Mouse (Mus musculus): Measurements from ENCODE around the gene Cryab.

- no peak for TF ChIP-seq HCFC1 (IDR thresholded peaks at IDR 0.05; ENCODE audit: low read depth, low read length)
- no peak for TF ChIP-seq GABPA (IDR thresholded peaks at IDR 0.05; ENCODE audit: low read depth, low read length)
- TF ChIP-seq POLR2AphosphoS2 (IDR thresholded peaks at IDR 0.05; ENCODE audit: low read length), result no peak
- no peak for TF ChIP-seq POLR2A (IDR thresholded peaks at IDR 0.05; ENCODE audit: control insufficient read depth in 1 of 2, insufficient read depth in 1 of 2, low read depth in 1 of 2, low read length in 2 of 2, poor library complexity in 1 of 2)
- TF ChIP-seq EP300 (IDR thresholded peaks at IDR 0.05; ENCODE audit: low read depth in 1 of 2, low read length in 2 of 2), result no peak
- TF ChIP-seq MAFK (IDR thresholded peaks at IDR 0.05; ENCODE audit: borderline replicate concordance, low read depth, low read length), result no peak
- no peak for TF ChIP-seq CTCF (IDR thresholded peaks at IDR 0.05 in 2 of 3, conservative IDR thresholded peaks at IDR 0.05 in 1 of 3; ENCODE audit: control insufficient read depth in 1 of 3, insufficient read depth in 1 of 3, low read depth in 2 of 3, low read length in 3 of 3, poor library complexity in 1 of 3, severe bottlenecking in 1 of 3)
- no peak for TF ChIP-seq USF1 (IDR thresholded peaks at IDR 0.05; ENCODE audit: low read depth, low read length)
- no peak for TF ChIP-seq JUND (IDR thresholded peaks at IDR 0.05; ENCODE audit: low read depth, low read length)
Observed at GRCm38 (mm10) chr9:50756711-50757110, 5.6 kb downstream of the Cryab start.
